Mouse (Mus musculus) MN1 (cell line): ENCODE measurements around the gene Myl6b.
"Not testable (repeated sequence)": the region's sequence is repeated elsewhere in the genome, so short reads cannot be mapped to it uniquely, and the experiment has no call there.

Experiments used
- DNase-seq: peaks from one replicate; pipeline ENCODE4 v3.0.0-alpha.2; 2016; ENCODE audit warnings: low spot score

Gene Myl6b

GRCm38 (mm10) chr10:128518833-128519232 is 20.3 kb upstream of the Myl6b start:
- peak; percentile 60 for DNase-seq

GRCm38 (mm10) chr10:128516677-128517076 is 18.2 kb upstream of the Myl6b start:
- no peak for DNase-seq

GRCm38 (mm10) chr10:128516029-128516428 is 17.5 kb upstream of the Myl6b start:
- DNase-seq = no peak

DNA sequence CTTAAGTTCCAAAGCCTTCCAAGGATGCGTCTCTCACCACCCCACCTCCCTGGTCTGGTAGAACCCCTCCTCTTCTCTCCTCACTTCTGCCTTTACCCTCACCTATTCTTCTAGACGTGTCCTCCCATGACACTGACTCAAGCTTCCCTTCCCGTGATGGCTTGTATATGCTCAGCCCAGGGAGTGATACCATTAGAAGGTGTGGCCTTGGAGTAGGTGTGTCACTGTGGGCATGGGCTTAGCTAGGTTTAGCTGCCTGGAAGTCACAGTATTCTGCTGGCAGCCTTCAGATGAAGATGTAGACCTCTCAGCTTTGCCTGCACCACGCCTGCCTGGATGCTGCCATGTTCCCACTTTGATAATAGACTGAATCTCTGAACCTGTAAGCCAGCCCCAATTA is 16.6 kb upstream of the Myl6b start:
- no peak for DNase-seq

DNA sequence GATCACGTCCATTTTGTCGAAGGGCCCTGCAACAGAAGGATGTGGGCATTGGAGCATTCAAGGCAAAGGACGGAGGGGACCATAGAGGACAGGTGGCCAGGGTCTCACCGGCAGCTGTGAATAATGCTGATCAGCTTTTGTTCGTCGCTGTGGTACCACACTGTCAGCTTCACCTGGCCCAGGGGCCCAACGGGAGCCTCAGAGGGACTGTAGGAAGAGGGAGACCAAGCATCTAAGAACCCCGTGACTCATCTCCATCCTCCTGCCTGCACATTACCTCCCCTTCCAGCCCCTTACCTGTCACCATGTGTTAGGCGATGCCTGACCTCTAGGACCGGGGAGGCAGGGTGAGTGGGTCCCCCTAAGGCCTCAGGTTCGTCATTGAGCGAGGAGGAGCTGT is 13.3 kb upstream of the Myl6b start:
- no peak for DNase-seq

GRCm38 (mm10) chr10:128511189-128511588 is 12.7 kb upstream of the Myl6b start:
- DNase-seq = no peak

DNA sequence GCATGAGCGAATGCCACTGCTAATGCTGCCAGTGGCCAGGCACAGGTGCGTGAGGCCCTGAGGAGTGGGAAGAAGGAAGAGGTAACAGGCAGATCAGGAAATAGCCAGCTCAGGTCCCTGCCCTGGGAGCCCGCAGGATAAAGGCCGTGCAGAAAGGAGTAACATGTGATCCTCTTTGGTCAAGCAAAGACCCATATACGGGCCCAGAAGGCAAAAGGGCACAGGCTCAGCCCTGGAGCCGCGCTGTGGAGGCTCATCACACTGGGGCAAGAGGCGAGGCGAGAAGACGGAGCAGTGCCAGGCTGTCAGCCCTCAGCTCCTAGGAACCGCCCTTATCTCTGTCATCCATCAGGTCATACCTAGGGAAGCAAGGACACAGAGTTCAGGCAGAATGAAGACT is 11.8 kb upstream of the Myl6b start:
- no peak for DNase-seq

DNA sequence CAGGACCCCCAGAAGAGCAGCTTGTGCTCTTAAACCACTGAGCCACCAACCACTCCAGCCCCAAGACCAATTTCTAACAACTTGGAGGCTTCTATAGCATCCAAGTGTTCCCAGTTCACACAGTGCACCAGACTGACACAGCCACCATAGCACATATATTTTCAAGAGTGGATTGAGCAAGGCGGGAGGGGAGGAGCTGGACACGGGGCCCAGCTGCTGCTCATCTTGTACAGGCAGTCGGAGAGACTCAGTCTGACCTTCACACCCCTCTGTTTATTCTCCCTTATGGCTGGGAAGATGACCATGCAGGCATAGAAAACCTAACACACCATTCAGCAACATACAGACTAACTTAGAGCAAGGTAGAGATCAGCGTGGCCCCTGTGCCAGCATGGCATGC is 11.3 kb upstream of the Myl6b start:
- DNase-seq = no peak

DNA sequence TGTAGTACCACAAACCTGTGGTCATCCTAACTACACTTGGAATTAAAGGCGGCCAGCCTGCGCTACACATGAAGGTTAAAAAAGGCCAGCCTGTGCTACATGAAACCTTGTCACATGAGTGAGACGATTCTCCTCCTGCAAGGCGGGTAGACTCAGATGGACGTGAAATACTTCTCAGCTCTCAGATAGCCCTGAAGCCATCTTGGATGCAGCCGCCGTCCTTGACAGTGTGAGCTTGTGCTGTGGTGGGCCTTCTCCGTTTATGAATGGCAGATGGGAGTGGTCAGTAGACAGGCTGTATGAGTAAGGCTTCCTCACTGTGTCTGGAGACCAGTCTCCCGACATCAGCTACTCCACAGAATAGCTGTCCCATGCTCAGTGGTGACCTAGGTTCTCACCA is 10.7 kb upstream of the Myl6b start:
- DNase-seq = no peak

- peak; percentile 67 for DNase-seq
These were observed 9.8 kb upstream of the Myl6b start for GRCm38 (mm10) chr10:128508260-128508659.

- DNase-seq = no peak
These were observed 7.5 kb upstream of the Myl6b start for GRCm38 (mm10) chr10:128505974-128506373.

- DNase-seq = not testable (repeated sequence)
These were observed 6.8 kb upstream of the Myl6b start for GRCm38 (mm10) chr10:128505371-128505667.

DNA sequence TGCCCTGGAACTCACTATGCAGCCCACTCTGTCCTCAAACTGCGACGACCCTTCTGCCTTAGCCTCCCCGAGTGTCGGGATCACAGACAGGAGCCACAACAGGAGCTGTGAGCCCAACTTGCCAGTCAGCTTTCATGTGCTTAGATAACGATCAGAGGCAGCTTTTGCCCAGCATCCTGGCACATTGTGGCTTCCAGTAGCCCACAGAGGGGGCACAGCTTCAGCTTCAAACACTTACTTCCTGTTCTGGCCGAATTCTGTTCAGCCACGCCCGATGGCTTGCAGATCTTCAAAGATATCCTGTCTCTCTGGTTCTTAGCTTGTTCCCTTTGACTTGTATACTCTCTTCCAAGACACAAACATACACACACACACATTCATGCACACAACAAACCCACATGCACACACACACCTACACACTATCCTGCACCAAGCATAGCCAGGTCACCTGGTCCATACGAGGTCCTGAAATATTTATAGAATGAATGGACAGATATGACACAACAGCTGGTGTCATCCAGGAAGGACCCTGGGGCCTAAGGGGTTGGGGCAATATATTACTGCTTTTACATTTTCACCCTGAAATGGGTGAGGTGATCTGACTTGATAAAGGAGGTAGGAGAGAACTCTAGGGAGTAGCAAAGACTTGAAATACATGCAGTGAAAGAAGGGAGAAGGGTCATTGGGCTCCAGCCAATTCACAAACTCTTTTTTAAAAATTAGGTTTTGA is 6.3 kb upstream of the Myl6b start:
- peak; percentile 82 for DNase-seq

DNA sequence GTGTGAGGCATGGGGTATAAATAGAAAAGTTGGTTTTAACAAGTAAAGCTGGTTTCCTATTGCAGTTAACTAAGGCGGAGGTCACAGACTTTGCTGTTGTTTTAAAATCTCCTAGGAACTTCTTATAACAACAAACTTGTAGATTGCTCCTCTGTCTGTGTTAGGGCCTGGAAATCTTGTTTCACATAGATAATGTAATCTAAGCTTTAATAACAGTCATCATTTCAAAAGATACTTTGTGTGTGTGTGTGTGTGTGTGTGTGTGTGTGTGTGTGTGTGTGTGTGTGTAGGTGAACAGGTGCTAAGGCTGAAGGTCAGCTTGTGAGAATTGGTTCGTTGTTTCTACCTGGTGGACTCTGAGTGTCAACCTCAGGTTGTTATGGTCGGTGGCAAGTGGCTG is 5.5 kb upstream of the Myl6b start:
- no peak for DNase-seq

DNA sequence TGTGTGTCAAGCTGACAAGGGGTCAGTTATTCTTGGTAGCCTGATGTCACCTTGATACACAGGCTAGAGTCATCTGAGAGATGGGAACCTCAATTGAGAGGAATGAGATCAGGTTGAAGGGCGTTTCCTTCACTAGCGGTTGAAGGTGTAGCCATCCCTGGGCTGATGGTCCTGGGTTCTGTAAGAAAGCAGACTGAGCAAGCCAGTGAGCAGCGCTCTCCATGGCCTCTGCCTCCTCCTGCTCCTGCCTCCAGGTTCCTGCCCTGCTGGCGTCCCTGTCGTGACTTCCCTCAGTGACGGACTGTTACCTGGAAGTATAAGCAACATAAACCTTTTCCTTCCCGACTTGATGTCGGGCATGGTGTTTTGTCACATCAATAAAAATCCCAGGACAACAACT is 5.0 kb upstream of the Myl6b start:
- no peak for DNase-seq

- DNase-seq = peak; percentile 69
These were observed 3.9 kb upstream of the Myl6b start for GRCm38 (mm10) chr10:128502341-128502740.

- DNase-seq = peak; percentile 76
These were observed 709 bp upstream of the Myl6b start for GRCm38 (mm10) chr10:128499116-128499671.

GRCm38 (mm10) chr10:128497134-128497737 is 1.2 kb downstream of the Myl6b start:
- no peak for DNase-seq

DNA sequence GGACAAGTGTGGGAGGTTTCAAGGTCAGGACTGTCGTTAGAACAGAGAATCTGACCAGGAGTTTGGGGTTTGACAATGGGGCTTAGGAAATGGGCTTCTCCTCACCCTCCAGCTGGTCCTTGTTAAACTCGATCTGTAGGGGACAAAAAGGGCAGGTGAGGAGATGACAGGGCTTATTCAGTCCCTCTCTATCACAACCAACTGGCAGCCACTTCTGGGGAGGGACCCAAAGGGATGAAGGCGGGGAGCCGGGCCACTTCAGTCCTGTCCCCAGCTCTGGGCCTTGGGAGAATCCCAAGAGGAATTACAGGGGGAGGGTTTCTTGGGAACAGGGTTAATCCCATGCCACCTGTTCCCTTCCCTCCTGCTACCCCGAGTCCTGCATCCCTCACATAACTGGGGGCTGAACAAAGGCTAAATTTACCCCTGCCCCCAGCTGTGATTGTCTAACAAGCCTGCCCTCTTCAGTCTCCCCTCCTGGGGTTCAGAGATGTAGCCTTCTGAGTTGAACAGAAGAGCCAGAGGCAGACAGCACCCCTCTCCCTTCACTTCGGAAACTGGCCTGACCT is 1.9 kb downstream of the Myl6b start:
- DNase-seq = no peak

DNA sequence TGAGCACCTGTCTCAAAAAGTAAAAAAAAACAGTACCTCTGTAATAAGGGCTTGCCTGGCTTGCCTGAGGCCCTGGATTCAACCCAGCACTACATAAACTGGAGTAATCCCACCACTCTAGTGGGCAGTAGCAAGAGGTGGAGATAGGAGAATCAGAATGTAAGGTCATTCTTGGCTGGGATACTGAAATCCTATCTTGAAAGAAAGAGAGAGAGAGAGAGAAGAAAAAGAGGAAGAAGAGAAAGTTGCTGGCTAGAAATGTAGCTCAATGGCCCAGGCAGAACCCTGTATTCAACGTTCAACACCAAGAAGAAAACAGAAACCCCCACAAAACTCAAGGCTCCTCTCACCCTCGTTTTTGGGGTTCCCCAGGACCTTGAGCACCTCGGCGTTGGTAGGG is 2.6 kb downstream of the Myl6b start:
- DNase-seq = no peak

DNA sequence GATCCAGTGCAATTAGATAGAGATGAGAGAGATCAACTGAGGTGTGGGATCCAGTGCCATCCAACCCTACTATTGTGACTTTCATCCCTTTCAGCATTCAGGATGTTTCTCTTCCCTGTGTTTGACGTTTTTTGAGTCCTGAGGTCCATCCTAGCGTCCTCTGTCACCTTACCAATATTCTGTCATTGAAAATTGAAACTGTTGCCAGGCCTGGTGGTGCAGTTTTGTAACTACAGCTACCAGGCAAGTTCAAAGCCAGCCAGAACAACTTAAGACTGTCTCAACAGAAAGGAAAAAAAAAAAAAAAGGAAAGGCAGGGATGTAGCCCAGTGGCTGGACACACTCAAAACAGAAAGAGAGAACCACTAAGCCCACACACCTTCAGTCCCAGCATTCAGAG is 3.2 kb downstream of the Myl6b start:
- no peak for DNase-seq

DNA sequence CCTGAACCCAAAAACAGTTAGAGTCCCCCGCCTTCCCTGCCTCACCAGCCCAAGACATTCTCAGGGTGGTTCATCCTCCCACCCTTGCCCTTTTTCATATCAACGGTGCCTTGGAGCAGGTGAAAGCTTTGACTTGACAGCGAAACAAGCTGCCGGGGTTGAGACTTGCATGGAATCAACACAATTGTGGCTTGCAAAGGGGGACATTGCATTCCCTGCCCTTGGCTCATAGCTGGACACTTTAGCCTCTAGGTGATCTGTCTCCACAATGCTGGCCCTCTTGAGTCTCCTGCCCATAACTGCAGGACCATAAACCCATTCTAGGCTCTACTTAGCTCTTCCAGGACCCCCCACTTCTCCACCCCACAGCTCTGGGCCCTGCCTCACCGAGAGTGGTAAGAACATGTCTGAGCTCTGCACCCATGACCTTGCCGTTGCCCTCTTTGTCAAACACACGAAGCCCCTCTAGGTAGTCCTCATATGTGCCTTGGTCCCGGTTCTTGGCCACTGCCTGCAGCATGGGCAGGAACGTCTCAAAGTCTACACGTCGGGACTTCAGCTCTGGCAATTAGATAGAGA is 3.7 kb downstream of the Myl6b start:
- peak; percentile 71 for DNase-seq
